Mouse (Mus musculus) right cerebral cortex, adult 18-20 months (tissue): ENCODE measurements around the gene Letm1.

ENCODE experiments used
- DNase-seq: peaks from one replicate; pipeline ENCODE4 v3.0.0; 2022; ENCODE audit warnings: mixed read lengths

Gene Letm1

DNA sequence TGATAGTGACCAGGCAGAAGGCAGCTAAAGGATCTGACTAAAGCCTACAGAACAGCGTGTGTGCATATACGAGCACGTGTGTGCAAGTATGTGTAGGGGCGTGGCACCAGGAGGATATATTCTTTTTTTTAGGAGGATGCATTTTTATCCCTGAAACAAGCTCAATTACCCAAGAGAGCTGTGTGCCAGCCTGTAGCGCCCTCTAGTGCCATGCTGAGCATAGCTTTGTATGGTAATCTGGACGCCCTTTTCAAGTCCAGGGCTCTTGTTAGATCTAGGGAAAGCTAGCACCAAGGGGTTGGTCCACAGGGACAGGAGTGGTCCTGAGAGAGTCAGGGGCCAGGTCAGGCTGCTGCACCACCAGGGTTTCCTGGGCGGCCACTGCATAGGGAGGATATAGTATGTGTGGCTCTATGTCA lies 44.7 kb downstream of the Letm1 start:
- DNase-seq: peak; percentile 64

DNA sequence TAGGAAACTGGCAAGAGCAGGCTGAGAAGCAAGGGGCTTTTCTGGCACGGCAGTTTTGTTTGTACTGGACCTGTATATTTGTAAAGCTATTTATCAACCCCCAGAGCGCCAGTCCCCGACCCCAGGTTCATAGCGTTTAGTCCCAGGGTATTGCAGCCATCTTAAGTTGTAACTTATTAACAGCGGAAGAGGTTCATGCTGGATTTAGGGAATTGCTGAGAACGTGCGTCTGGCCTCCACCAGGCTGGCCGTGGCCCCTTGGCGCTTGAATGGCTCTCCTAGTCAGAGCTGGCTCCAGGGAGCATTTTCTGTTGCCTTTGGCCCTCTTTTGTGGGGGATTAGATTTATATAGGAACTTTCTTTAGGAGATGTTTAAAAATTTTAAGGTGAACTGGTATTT lies 46.4 kb downstream of the Letm1 start:
- DNase-seq: no peak

DNA sequence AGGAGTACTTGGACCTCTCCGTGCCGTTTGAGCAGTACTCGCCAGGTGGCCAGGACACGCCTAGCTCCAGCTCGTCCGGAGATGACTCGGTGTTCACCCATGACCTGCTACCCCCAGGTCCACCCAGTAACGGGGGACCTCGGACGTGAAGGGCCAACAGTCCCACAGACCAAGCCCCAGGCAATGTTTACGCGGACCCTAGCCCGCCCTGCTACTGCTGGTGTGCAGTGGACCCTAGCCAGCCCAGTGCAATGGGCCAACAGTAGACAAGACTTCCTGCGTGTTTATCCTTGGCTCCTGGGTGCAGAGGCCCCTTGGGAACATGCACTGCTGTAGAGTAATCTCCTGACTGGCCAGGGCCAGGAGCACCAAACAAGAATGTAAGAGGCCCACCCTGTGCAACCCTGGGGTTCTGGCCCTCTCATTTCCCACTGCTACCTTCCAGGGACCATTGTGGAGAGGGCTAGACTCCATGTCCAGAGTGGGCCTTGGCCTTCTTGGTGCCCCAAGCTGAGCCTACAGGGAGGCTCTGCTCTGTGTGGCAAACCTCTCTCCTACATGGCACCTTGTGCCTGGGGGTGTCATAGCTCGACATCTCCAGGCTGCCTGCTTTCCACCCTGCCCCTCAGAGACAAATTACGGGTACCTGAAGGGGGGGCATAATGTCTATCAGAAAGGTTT lies 47.1 kb downstream of the Letm1 start:
- no peak for DNase-seq

DNA sequence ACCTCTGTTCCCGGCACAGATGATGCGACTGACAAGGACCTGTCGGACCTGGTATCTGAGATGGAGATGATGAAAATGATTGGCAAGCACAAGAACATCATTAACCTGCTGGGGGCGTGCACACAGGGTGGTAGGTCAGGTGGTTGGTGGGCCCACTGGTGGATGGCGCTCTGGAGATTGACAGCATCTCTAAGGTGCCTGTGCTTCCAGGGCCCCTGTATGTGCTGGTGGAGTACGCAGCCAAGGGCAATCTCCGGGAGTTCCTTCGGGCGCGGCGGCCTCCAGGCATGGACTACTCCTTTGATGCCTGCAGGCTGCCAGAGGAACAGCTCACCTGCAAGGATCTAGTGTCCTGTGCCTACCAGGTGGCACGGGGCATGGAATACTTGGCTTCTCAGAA lies 48.8 kb downstream of the Letm1 start:
- DNase-seq: no peak

DNA sequence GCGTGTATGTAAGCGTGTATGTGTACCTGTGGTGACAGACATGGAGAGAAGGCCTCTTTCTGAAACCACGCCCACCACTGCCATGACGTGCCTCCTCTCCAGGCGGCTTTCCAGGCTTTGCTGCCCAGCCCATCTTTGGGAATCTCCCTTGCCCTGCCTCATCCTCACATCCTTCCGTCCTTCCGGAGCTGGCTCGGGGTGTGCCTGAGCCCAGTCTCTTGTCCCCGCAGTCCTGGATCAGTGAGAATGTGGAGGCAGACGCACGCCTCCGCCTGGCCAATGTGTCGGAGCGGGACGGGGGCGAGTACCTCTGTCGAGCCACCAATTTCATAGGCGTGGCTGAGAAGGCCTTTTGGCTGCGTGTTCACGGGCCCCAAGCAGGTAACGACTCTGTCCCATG lies 51.6 kb downstream of the Letm1 start:
- DNase-seq: peak; percentile 35

DNA sequence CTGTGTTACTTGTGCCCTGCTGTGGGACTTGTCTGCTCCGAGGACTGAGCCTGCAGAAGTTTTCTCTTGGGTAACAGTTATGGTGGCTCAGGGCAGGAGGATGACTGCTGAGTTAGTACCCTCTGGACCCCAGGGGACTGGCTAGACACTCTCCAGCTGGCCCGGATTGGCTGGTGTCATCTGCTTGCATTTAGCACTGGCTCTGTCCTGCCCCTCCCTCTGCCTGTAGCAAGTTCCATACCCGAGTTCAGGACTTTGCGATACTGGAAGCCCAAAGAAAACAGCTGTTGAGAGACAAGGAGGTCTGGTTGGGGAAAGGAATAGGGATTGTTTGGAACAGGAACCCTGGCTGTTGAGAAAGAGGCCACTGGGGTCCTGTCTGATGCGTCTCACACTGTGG lies 52.1 kb downstream of the Letm1 start:
- DNase-seq: no peak

DNA sequence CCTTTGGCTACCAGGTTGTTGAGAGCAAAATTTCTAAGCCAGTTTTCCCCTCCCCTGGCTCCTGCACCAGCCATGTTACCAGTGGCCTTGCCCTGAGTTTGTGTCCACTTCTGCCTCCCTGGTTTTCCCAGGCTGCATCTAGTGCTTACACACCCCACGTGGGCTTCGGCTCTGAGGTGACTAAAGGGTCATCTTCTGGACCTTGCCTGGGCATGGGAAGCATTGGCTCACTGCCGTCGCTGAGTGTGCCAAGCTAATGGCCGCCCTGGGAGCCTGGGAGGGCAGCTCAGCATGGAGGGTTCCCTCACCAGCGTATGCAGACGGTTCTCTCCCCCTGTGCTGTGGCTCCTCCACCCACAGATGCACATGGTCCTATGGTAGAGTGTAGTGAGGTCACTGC lies 53.8 kb downstream of the Letm1 start:
- no peak for DNase-seq

DNA sequence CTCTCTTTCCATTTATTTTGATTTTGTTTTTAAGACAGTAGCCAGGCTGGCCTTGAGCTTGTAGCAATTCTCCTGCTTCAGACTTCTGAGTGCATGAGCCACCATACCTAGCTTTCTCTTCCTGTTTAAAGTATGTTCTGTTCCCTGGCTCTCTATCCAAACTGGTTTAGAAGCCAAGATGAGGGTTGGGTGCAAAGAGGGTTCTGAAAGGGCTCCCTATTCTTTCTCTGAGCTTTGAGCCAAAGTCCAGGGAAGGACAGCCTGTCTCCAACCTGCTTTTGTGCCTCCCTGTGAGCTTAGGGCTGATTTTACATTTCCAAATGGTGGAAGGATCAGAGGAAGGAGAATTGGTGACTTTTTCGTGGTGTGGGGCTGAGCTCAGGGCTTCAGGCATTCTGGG lies 55.7 kb downstream of the Letm1 start:
- DNase-seq: peak; percentile 27

DNA sequence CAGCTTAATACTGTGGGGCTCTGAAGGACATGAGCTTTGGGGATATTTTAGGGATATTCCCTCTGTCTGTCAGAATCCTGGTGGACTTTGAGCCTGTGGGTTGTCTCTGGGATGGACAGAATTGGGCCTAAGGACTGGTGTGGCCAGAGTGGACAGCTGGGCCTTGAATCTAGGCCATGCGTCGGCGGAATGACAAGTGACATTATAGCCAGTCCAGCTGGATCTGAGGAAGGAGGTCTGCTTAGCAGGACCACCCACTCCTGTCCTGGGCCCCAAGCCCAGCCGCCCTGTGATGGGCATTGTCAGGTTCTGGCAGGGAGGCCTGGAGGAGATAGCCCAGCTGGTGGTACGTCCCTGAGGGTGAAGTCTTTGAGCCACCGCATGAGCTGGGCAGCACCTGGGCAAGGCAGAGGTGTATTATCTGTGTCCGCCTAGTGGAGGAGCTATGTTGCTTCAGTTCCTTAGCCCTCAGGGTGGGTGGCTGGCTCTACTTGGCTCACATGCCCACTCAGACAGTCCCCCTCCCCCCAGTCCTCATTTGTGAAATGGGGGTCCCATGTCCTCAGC lies 56.5 kb downstream of the Letm1 start:
- peak; percentile 55 for DNase-seq

DNA sequence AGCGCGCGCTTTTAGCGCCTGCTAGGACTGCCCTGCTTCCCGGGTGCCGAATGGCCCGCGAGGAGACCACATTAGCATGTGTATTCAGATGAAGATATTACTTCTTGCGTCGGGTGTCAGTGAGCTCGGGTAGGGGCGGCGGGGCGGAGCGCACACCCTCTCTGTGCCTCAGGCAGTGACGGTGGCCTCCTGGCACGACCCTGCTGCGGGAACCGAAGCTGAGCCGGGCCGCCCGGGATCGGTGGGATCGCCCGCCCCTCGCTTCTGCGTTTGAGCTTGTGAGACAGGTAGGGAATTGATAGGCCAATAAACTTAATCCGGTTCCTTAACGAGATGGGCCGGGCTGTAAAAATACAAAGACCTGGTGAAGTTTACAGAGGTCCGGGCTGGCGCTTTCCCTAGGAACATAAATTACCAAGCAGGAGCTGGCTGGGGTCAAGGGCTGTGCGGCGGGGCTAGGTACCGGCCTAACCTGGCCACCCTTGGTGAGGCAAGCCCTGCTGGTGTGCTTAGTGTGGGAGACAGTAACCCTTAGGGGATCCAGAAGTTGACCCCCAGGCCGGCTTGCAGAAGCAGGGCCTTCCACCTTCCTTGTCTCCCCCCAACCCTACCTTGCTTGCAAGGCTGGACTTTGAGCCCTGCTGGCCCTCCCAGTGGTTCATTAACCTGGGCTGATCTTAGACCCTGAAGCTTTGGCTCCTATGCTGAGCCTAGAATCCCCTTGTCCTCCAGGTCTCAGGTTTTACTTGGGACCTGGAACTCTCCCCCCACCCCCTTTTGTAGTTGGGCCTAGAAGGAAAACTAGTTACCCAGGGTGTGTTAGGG lies 58.8 kb downstream of the Letm1 start:
- no peak for DNase-seq

DNA sequence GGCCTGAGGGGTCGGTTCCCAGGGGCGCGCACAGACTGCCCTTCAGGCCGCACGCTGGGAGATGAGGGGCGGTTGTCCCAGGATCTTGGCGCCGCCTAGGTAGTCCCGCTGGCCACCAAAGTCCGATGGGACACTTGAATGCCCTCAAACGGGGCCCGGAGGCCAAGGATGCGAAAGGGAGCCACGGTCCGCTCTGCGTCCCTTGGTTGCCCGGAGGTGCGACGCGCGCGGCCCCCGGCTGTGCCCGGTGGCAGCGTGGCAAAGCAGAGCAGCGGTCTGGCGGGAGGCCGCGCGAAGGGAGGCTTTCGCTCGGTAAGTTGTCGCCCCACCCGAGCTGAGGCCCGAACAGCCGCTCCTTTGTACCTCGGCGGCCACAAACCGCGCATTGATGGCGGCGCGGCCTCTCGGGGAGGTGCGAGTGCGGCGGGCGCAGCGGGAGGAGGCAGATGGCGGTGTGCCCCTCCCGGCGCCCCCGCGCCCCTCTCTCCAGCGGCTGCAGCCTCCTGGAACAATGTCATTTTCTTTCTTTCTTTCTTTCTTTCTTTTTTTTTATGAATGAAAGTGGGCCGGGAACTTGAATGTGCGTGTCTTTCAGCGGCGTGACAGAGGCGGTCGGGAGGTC lies 59.5 kb downstream of the Letm1 start:
- no peak for DNase-seq

DNA sequence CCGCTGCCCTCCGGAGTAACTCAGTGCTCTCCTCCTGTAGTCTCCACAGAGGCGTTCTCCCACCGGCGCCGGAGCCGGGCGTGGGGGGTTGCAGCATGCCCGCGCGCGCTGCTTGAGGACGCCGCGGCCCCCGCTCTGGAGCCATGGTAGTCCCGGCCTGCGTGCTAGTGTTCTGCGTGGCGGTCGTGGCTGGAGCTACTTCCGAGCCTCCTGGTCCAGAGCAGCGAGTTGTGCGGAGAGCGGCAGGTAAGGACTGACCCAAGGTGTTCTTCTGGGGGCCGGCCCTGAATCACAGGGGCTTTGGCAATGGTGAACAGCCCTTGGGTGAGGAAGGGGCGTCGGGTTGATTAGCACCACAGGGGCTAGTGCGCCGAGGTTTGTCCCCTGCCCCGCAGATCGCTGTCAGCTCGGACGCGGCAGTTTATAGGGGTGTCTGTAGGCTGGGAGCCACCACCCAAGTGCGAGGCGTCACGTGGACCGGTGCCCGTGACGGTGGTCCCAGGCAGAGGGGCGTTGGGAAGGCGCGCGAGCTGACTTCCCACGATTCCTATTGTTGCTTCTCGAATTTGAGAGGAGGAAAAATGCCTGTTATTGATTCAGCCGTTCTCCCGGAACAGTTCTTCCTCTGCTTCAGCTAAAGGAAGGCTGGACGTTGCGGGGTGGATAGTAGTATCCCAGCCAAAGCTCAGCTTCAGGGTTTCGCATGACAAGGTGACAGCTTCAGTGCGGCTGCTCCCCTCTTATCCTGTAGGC lies 60.2 kb downstream of the Letm1 start:
- DNase-seq: no peak

DNA sequence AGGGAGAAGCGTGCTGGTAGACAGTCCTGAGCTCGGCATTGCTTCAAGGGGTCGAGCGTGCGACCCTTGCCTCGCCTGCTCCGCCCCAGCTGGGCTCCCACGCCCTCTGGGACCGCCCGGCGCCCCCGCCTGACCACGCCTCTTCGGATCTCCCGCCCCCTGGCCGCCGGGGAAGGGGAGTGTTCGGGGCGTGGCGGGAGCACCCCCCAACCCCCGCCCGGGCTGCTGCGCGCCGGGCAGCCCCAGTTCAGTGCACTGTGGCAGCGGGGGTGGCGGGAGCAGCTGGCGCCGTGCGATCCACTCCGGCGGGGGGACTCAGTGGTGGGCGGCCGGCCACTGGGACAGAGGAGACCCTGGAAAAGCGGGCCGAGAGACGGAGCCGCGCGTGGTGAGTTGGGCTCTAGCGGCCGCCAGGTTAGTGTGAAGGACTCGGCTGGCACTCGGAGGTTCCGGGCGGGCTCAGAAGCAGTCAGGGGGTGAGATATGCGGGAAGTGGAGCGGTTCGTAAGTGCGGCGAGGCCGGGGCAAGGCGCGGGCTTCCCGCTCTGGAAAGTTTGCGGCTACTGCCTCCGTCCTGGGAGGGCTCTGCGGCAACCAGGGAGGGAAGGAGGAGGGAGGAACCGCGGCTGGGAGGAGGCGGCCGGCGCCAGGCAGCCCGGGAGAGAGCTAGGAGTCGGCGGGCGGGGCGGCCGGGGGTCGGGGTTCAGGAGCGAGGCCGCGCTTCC lies 60.9 kb downstream of the Letm1 start, which contains the start of gene Fgfr3:
Gene Fgfr3 (plus strand): TSS at position 134 of the 725 bp plus-strand sequence.
- peak; percentile 43 for DNase-seq

DNA sequence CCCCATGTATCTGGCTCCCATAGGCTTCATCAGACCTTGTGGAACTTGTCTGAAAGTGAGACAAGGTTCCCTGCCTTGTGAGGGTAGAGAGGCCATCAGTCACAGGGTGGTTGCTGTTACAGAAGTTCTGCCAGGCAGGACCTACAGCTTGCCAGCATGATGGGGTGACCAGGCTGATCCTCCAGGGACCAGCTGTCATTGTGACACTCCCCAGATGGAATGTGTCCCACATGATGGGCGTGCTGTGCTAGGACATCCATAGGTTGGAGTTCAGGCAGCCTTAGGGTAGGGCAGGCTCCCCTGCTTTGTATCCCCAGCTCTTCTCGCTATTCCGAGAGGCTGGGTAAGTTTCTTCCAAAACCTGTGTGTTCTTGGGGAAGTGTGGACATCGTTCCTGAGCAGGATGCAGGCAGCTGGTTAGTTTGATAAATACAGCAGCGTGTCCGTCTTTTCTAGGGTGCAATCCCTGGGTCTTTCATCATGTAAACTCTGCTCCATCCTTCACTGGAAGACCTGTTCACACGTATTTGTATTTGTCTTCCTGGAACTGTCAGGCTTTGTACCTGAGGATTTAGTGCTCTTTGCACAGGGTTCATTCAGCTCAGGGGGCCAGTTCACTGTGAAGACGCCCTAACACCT lies 61.6 kb downstream of the Letm1 start:
- no peak for DNase-seq

DNA sequence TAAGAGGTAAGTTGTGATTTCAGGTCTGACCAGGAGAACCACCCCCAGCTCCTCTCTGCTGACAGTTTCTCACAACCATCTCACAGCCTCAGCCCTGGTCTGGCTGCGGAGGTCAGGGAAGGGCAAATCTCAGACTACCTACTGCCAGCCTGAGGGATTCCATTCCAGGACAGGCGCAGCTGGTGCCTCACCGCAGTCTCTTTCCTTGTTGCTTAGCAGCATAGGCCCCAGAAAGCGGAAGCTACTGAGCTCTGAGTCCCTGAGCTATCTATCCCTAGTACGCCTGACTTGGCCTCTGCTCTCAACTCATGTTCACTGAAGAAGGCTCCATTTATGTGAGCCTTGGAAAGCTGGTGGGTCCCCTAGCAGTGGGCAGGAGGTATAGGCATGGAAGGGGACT lies 64.2 kb downstream of the Letm1 start:
- DNase-seq: no peak

DNA sequence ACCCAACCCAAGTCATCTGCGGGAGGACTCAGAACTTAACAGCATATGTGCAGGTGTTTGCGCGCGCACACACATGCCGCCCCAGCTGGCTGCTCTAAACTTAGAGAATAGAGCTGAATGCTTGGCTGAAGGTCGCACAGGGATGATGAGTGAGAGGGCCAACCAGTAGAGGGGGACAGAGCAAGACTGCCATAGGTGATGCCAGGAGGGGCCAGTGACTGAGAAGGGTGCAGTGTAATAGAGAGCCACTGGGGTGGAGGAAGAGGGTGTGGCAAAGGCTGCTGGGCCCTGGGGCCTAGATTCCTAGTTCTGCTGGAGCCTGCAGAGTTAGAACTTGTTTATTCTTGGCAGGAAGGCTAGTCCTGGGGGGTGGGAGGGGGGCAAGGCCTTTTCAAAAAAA lies 66.2 kb downstream of the Letm1 start:
- DNase-seq: no peak

DNA sequence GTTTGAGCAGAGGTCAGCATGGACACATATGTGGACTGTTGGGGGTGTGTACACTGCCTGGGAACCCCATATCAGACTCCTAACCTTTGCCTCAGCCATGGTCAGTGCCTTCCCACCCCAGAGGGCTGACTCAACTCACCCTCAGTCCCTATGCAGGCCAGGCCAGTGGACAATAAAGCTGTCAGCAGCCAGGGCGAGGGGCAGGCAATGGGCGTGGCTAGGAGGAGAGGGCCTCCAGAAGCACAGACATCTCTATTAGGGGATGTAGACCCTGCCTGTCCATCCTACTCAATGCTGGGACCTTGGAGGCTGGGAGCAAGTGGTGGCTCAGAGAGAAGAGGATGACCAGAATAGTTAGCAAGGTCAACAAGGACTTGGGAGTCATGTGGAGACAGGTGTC lies 67.4 kb downstream of the Letm1 start:
- DNase-seq: no peak

DNA sequence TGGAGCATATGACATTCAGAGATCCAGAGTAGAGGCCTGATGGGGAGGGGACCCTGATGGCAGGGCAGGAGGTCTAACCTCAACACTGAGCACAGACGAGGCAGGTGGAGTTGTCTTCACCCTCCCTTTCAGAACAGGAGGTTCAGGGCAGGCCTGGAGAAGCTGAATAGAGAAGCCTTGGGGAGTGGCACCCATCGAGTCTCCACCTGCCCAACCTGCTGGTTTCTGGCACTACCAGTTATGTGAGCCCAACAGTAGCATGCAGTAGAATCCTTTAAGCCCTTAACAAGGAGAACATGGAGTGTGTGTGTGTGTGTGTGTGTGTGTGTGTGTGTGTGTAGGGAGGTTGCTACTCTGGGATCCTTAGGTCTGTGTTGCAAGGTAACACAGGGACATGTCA lies 70.1 kb downstream of the Letm1 start:
- no peak for DNase-seq

DNA sequence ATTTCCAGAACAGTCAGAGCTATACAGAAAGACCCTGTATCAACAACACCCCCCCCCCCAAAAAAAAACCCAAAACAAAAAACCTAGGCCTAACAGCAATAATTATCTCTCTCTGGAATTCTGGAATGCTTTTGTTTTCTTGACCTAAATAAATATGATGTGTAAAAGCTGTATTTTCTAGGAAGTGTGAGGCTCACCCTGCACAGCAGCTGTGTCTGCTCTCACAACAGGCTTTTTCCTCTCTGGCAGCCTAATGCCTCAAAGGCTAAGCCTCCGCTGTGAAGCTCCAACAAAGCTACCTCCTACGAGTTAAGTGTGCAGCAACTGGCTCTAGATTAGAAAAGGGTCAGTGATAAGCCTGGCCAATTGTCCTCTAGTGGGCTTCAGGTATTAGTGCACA lies 73.6 kb downstream of the Letm1 start:
- DNase-seq: no peak

DNA sequence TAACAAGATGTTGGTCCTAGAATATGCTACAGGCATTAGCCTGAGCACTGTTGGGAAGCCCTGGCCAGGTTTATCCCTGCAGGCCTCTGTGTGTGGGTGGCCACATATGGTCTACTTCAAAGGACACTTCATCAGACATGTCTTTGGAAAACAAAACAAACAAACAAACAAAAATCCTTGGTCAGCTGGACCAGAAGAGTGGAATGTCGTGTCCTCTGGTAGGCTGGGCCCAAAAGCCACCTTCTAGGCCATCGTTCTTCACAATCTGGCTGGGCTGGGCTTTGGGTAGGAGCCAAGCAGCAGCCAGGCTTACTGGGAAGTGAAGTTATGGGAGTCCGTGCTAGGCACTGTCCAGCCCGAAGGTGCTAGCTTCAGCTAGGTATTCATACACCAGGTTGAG lies 75.5 kb downstream of the Letm1 start:
- no peak for DNase-seq

DNA sequence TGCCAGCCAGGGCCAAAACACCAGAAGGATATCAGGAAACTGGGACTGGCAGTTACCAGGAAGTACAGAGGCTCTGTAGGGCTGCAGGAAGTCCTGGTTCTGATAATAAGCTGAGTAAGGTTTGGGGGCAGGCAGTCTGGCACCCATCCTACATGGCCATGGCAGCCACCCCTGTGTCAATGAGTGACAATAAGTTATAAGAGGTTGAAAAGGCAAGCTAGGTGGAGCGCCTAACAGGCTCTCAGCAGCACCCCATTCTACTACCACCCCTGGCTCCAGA lies 76.3 kb downstream of the Letm1 start:
- DNase-seq: no peak
